Mouse (Mus musculus) CH12.LX (cell line): ENCODE results near the gene Fam107b. TPM values are rescaled to one million over a fixed set of nuclear protein-coding genes. Genes with fewer than 3 reads are reported as not detected.

ENCODE experiments used
- DNase-seq: peaks from one replicate; pipeline ENCODE4 v3.0.0-alpha.2; 2013; ENCODE audit errors: extremely low read depth
- H3K27ac ChIP-seq: 2 replicates; pipeline ENCODE4 v1.5.1; 2012; ENCODE audit warnings: low read depth, mild to moderate bottlenecking, control low read depth, moderate library complexity; ENCODE audit not compliant: insufficient read depth
- H3K27me3 ChIP-seq: replicated peaks from 2 replicates; pipeline ENCODE3; 2012; ENCODE audit warnings: inconsistent platforms
- H3K36me3 ChIP-seq, 2 experiments: replicated peaks in 1 of 2; 2 replicates each; pipeline versions ENCODE3 to v1.6.1; 2012; ENCODE audit warnings: inconsistent platforms in 1 of 2, low read length in 1 of 2, mild to moderate bottlenecking in 1 of 2, mixed read lengths in 1 of 2, moderate library complexity in 1 of 2; ENCODE audit not compliant: control insufficient read depth in 1 of 2, insufficient read depth in 1 of 2
- H3K4me1 ChIP-seq, 2 experiments: 2 replicates each; pipeline ENCODE4 v1.6.1; 2012; ENCODE audit warnings: inconsistent platforms in 1 of 2, moderate library complexity in 1 of 2; ENCODE audit not compliant: insufficient read depth in 2 of 2, control insufficient read depth in 1 of 2
- H3K4me2 ChIP-seq: 2 replicates; pipeline ENCODE4 v1.6.1; 2012; ENCODE audit warnings: low read depth, mild to moderate bottlenecking, control low read depth; ENCODE audit not compliant: poor library complexity, insufficient read depth, severe bottlenecking
- H3K4me3 ChIP-seq, 3 experiments: fragments of 150-350 bp in 1 of 3; sonication (generic) in 1 of 3; replicated peaks in 1 of 3; 2 replicates each; pipeline versions ENCODE3 to v1.5.1; 2011 to 2012; ENCODE audit warnings: low read depth in 2 of 3, low read length in 2 of 3, mild to moderate bottlenecking in 2 of 3, moderate library complexity in 2 of 3, control low read depth in 1 of 3, improper control_type of control experiment in 1 of 3, inconsistent platforms in 1 of 3, mixed read lengths in 1 of 3; ENCODE audit not compliant: poor library complexity in 1 of 3
- H3K79me2 ChIP-seq: replicated peaks from 2 replicates; pipeline ENCODE4 v1.6.1; 2012; ENCODE audit warnings: mild to moderate bottlenecking, moderate library complexity; ENCODE audit not compliant: control insufficient read depth, poor library complexity, insufficient read depth, severe bottlenecking; ENCODE audit errors: extremely low read depth
- H3K9ac ChIP-seq: 2 replicates; pipeline ENCODE4 v1.6.1; 2012; ENCODE audit warnings: low read depth, mild to moderate bottlenecking, control low read depth, moderate library complexity; ENCODE audit not compliant: insufficient read depth
- H3K9me3 ChIP-seq: replicated peaks from 2 replicates; pipeline ENCODE3; 2012; ENCODE audit warnings: low read length, inconsistent platforms, mixed read lengths
- CHD1 ChIP-seq: IDR thresholded peaks from 2 replicates; pipeline ENCODE4 v1.6.1; 2012; ENCODE audit warnings: low read depth, low read length, improper control_type of control experiment, inconsistent platforms
- CTCF ChIP-seq, 2 experiments: IDR thresholded peaks in 1 of 2; conservative IDR thresholded peaks in 1 of 2; 2 replicates each; pipeline ENCODE4 v1.5.1; 2011 to 2012; ENCODE audit warnings: low read depth in 2 of 2, low read length in 2 of 2, improper control_type of control experiment in 1 of 2, inconsistent platforms in 1 of 2, mild to moderate bottlenecking in 1 of 2, moderate library complexity in 1 of 2
- E2F4 ChIP-seq: IDR thresholded peaks from 2 replicates; pipeline ENCODE4 v1.6.1; 2011; ENCODE audit warnings: low read depth, low read length, improper control_type of control experiment; ENCODE audit not compliant: insufficient replicate concordance
- ELF1 ChIP-seq: IDR thresholded peaks from 2 replicates; pipeline ENCODE4 v1.6.1; 2014; ENCODE audit warnings: low read depth, mild to moderate bottlenecking, inconsistent platforms, low read length, improper control_type of control experiment
- EP300 ChIP-seq: IDR thresholded peaks from 2 replicates; pipeline ENCODE4 v1.6.1; 2011; ENCODE audit warnings: low read length, improper control_type of control experiment
- IRF4 ChIP-seq: IDR thresholded peaks from 2 replicates; pipeline ENCODE4 v1.6.1; 2014; ENCODE audit warnings: low read depth, mild to moderate bottlenecking, inconsistent platforms, low read length, improper control_type of control experiment
- KAT2A ChIP-seq: IDR thresholded peaks from 2 replicates; pipeline ENCODE4 v1.6.1; 2012; ENCODE audit warnings: low read length, improper control_type of control experiment, inconsistent platforms; ENCODE audit not compliant: insufficient replicate concordance
- MAFK ChIP-seq: IDR thresholded peaks from 2 replicates; pipeline ENCODE4 v1.6.1; 2011; ENCODE audit warnings: low read length, improper control_type of control experiment; ENCODE audit not compliant: insufficient replicate concordance
- MAZ ChIP-seq: IDR thresholded peaks from 2 replicates; pipeline ENCODE4 v1.6.1; 2012; ENCODE audit warnings: low read depth, mild to moderate bottlenecking, inconsistent platforms, low read length, improper control_type of control experiment, moderate library complexity
- MEF2A ChIP-seq: IDR thresholded peaks from 2 replicates; pipeline ENCODE4 v1.6.1; 2014; ENCODE audit warnings: low read depth, mild to moderate bottlenecking, inconsistent platforms, low read length, improper control_type of control experiment, borderline replicate concordance
- MYC ChIP-seq: IDR thresholded peaks from 2 replicates; pipeline ENCODE4 v1.6.1; 2011; ENCODE audit warnings: low read depth, mild to moderate bottlenecking, improper control_type of control experiment, low read length
- NELFE ChIP-seq: IDR thresholded peaks from 2 replicates; pipeline ENCODE4 v1.6.1; 2011; ENCODE audit warnings: low read depth, low read length, improper control_type of control experiment
- NRF1 ChIP-seq: IDR thresholded peaks from 2 replicates; pipeline ENCODE4 v1.6.1; 2014; ENCODE audit warnings: low read depth, mild to moderate bottlenecking, inconsistent platforms, low read length, improper control_type of control experiment, moderate library complexity
- RAD21 ChIP-seq: IDR thresholded peaks from 2 replicates; pipeline ENCODE4 v1.6.1; 2011; ENCODE audit warnings: low read depth, mild to moderate bottlenecking, low read length, improper control_type of control experiment, moderate library complexity
- RCOR1 ChIP-seq: conservative IDR thresholded peaks from 2 replicates; pipeline ENCODE4 v1.6.1; 2012; ENCODE audit warnings: low read depth, mild to moderate bottlenecking, inconsistent platforms, low read length, improper control_type of control experiment
- SMC3 ChIP-seq: IDR thresholded peaks from 2 replicates; pipeline ENCODE4 v1.6.1; 2011; ENCODE audit warnings: low read depth, low read length, improper control_type of control experiment
- TBP ChIP-seq: conservative IDR thresholded peaks from 2 replicates; pipeline ENCODE4 v1.6.1; 2011; ENCODE audit warnings: low read depth, low read length, improper control_type of control experiment
- TCF12 ChIP-seq: IDR thresholded peaks from 2 replicates; pipeline ENCODE4 v1.6.1; 2014; ENCODE audit warnings: low read depth, mild to moderate bottlenecking, inconsistent platforms, low read length, improper control_type of control experiment
- UBTF ChIP-seq: IDR thresholded peaks from 2 replicates; pipeline ENCODE4 v1.6.1; 2012; ENCODE audit warnings: low read depth, mild to moderate bottlenecking, inconsistent platforms, low read length, improper control_type of control experiment, moderate library complexity
- ZC3H11A ChIP-seq: IDR thresholded peaks from 2 replicates; pipeline ENCODE4 v1.6.1; 2012; ENCODE audit warnings: low read depth, mild to moderate bottlenecking, inconsistent platforms, low read length, improper control_type of control experiment
- dilution Hi-C: fragments of 300-500 bp; cut with MboI; formaldehyde crosslinking; loops from 2 replicates; pipeline ENCODE4 v1.14.3; 2020; ENCODE audit warnings: low sequenced_read_pairs; ENCODE audit not compliant: extremely low pct_unique_long_range_greater_than_20kb, extremely low pct_ligation_motif_present
- in situ Hi-C: fragments of 300-500 bp; cut with MboI; formaldehyde crosslinking; loops from 3 replicates; pipeline ENCODE4 v1.14.3; 2019; ENCODE audit warnings: low sequenced_read_pairs, low pct_ligation_motif_present, low pct_unique_long_range_greater_than_20kb, mixed read lengths
- polyA plus RNA-seq: library from polyadenylated mRNA; unstranded; fragments of >175 nt; gene quantifications from 2 replicates; pipeline ENCODE4 v1.2.1, GENCODE M21; 2012; ENCODE audit warnings: low read depth; ENCODE audit not compliant: insufficient read length
- total RNA-seq, 2 experiments: library from RNA; depleted of rRNA; stranded (reverse); fragments of 300-350 nt in 1 of 2; fragments of >200 nt in 1 of 2; gene quantifications; 2 replicates each; pipeline ENCODE4 v1.2.3; 2012 to 2014

Gene Fam107b
- 39.4 and 42.6 TPM in 2 replicates for total RNA-seq (2012; rRNA removed)
- 113 and 115 TPM in 2 replicates for total RNA-seq (2014; rRNA removed)
- polyA plus RNA-seq: 71.7 and 93.4 TPM in 2 replicates

DNA sequence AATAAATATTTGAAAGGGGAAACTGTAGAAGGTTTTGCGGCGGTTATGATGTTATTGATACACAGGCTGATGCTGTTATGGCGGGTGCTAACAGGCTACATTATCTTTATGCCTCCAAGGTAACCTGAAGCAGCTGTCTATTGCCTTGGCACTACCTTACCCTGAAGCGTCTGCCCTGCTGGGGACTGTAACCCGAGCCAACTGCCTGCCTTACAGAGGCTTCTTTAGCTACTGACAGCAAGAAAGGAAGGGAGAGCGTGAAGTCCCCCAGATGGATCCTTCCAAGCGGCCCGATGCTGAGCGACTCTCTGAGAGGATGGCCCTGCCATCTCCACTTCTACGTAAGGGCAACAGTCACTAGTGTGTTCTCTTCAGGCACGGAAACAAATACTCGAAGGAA is at the start of gene Fam107b:
Gene Fam107b, plus strand, starts transcription at position 303 of the 400 bp plus-strand sequence.
- no peak within 1 kb of the TSS for H3K4me3 ChIP-seq
- no peak within 1 kb of the TSS for H3K4me2 ChIP-seq
- no peak within 1 kb of the TSS for H3K9ac ChIP-seq
- H3K27ac ChIP-seq: no peak within 1 kb of the TSS
- H3K36me3 ChIP-seq: no peaks in the 10 kb centered on the region
- peaks cover 2 to 4% of the 10 kb centered on the region in 2 experiments; a peak in 1 of 4 replicates for H3K4me1 ChIP-seq
- dilution Hi-C loops: no loop called here
- H3K9me3 ChIP-seq: no peaks in the 10 kb centered on the region
- TF ChIP-seq KAT2A (no peak), SMC3 (no peak)
- TF ChIP-seq, all 38 proteins: peak for 0
- no peaks in the 10 kb centered on the region for H3K27me3 ChIP-seq
- no peaks in the 10 kb centered on the region for H3K79me2 ChIP-seq
- in situ Hi-C loops: no loop called here
- DNase-seq: no peak

DNA sequence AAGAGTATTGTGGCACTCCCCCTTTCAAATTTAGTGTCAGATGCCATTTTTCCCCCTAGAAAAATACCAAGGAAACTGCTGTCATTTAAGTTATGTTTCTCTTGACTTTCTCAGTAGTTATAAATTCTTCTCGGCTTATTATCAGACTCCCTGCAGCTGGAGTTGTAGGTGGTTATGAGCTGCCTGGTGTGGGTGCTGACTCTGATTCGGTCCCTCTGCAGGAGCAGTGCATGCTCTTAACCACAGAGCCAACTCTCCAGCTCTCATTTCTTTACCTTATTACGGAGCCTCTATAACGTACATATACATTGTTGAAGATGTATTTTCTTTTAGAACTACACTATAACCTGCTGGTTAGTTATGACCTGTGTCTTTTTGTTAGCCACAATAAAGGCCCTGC is 47.7 kb upstream of the Fam107b start:
- H3K27me3 ChIP-seq: no peaks in the 10 kb centered on the region
- no peak for DNase-seq
- peaks cover 0 to 7% of the 10 kb centered on the region in 2 experiments; a peak in 2 of 4 replicates for H3K4me1 ChIP-seq
- no peaks in the 10 kb centered on the region for H3K9me3 ChIP-seq
- no peaks in the 10 kb centered on the region for H3K79me2 ChIP-seq
- TF ChIP-seq MAZ (no peak), RAD21 (no peak), CTCF (conservative IDR thresholded peaks at IDR 0.05 in 1 of 2, IDR thresholded peaks at IDR 0.05 in 1 of 2; ENCODE audit: low read depth in 2 of 2, low read length in 2 of 2) (no peak), MAFK (no peak), NRF1 (no peak), ELF1 (no peak), KAT2A (no peak), E2F4 (no peak), UBTF (no peak), TBP (no peak), TCF12 (no peak), RCOR1 (no peak), IRF4 (no peak), NELFE (no peak), ZC3H11A (no peak), EP300 (no peak), CHD1 (no peak), MEF2A (no peak), MYC (no peak)
- TF ChIP-seq, all 38 proteins: peak for 0
- H3K27ac ChIP-seq: no peak overlapping the region
- H3K4me3 ChIP-seq: no peak overlapping the region
- in situ Hi-C loops: no loop called here
- no peaks in the 10 kb centered on the region for H3K36me3 ChIP-seq
- dilution Hi-C loops: no loop called here
- H3K9ac ChIP-seq: no peak overlapping the region
- no peak overlapping the region for H3K4me2 ChIP-seq
